Mouse (Mus musculus): ENCODE results near the gene Ttll11.

DNA sequence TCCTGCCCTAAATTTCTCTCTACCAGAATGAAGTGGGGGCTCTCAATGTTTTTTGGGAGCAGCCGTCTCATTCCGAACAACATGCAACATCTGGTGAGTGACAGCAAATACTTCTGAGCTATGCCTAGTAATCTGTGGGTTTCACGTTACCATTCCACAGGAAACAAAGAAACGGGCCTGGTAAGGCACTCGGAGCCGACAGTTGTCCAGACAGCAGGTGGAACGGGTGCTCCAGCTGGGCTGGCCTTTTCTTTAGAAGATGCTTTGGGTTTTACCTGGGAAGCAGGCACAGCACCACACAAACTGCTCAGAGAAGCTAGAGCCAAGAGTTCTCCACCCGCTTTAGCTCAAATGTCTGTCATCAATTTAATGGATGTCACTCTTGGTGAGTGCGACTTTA, 69.0 kb downstream of the Ttll11 start:
- TF ChIP-seq CTCF (IDR thresholded peaks at IDR 0.05; ENCODE audit: extremely low read depth, insufficient read length, insufficient replicate concordance, low read depth, low read length) (no peak), POLR2A (IDR thresholded peaks at IDR 0.05; ENCODE audit: low read depth, low read length) (no peak)
